Mouse (Mus musculus) liver, postnatal 0 days (tissue): Measurements from ENCODE around the gene Fut1. TPM values are rescaled to one million over a fixed set of nuclear protein-coding genes. Genes with fewer than 3 reads are reported as not detected.

Experiments
- ATAC-seq: fragments of 200-750 bp; cut with Nextera tagmentation; 2 replicates; pipeline ENCODE4 v1.8.0; 2017; ENCODE audit warnings: mild to moderate bottlenecking, moderate library complexity
- DNase-seq: peaks from one replicate; pipeline ENCODE4 v3.0.0-alpha.2; 2016
- H3K27ac ChIP-seq: fragments of 300-500 bp; sonication (generic); 2 replicates; pipeline ENCODE4 v1.5.1; 2014; ENCODE audit warnings: antibody characterized with exemption, moderate library complexity, mild to moderate bottlenecking, low read depth
- H3K27me3 ChIP-seq: fragments of 300-500 bp; sonication (generic); 2 replicates; pipeline ENCODE4 v1.6.1; 2014; ENCODE audit warnings: low read length, control low read depth, mixed read lengths; ENCODE audit not compliant: insufficient read depth
- H3K36me3 ChIP-seq: fragments of 300-500 bp; sonication (generic); replicated peaks from 2 replicates; pipeline ENCODE4 v1.6.1; 2014; ENCODE audit warnings: mild to moderate bottlenecking, control low read depth, low read length, moderate library complexity, mixed read lengths; ENCODE audit not compliant: insufficient read depth
- H3K4me1 ChIP-seq: fragments of 300-500 bp; sonication (generic); 2 replicates; pipeline ENCODE4 v1.6.1; 2014; ENCODE audit warnings: antibody characterized with exemption, mild to moderate bottlenecking, control low read depth; ENCODE audit not compliant: insufficient read depth
- H3K4me2 ChIP-seq: fragments of 300-500 bp; sonication (generic); 2 replicates; pipeline ENCODE4 v1.6.1; 2014; ENCODE audit warnings: low read depth, mild to moderate bottlenecking, low read length, moderate library complexity, mixed read lengths
- H3K4me3 ChIP-seq: fragments of 300-500 bp; sonication (generic); 2 replicates; pipeline ENCODE4 v1.5.1; 2014; ENCODE audit warnings: low read depth, low read length
- H3K9ac ChIP-seq: fragments of 300-500 bp; sonication (generic); replicated peaks from 2 replicates; pipeline ENCODE4 v1.6.1; 2014; ENCODE audit warnings: mild to moderate bottlenecking, moderate library complexity
- H3K9me3 ChIP-seq: fragments of 300-500 bp; sonication (generic); 2 replicates; pipeline ENCODE4 v1.6.1; 2016; ENCODE audit warnings: mild to moderate bottlenecking, control low read depth, low read length, mixed read lengths
- CTCF ChIP-seq: sonication (generic); IDR thresholded peaks from 2 replicates; pipeline ENCODE4 v1.5.1; 2016; ENCODE audit warnings: antibody characterized with exemption, low read depth
- EP300 ChIP-seq: IDR thresholded peaks from 2 replicates; pipeline ENCODE4 v1.6.1; 2016; ENCODE audit warnings: antibody characterized with exemption, low read depth, mild to moderate bottlenecking
- WGBS: fragments of 180-500 bp; shearing (Covaris S2); extraction: QIAGEN DNeasy Blood & Tissue Kit; methylation state at CpG from one replicate; pipeline ENCODE4 v1.1.7; 2014; ENCODE audit not compliant: insufficient replicate concordance; 5-methylcytosine and 5-hydroxymethylcytosine counted together
- polyA plus RNA-seq: library from polyadenylated mRNA; unstranded; fragments of >200 nt; fragmentation: Nextera tagmentation; extraction: Ambion mirVana; gene quantifications from 2 replicates; pipeline ENCODE4 v1.2.1, GENCODE M21; 2015

Fut1 gene
- polyA plus RNA-seq, 1 experiment from 2014 or later: 0.56 TPM

DNA sequence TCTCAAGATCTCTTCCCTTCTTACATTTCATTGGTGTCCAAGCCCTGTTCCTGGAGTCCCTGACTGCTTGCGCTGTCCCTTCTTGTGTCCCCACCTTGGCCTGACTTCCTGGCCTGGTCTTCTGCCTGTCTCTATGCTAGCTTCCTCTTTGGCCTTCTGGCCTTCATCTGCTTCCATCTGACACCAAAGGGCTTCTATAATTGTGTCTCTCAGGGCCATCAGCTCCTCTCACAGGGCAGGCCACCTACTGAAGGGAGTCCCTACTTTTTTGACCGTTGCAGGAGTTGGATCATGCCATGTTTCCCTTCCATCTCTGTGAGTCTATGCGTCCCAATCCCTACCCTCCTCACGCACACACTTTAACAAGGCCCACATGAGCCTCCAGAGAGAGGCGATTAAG is 27.2 kb upstream of the Fut1 start:
- no peak for TF ChIP-seq EP300
- 0 out of 2 replicates have a peak, but pooled peaks have one; percentile 1 for TF ChIP-seq CTCF
- H3K4me2 ChIP-seq: no peak overlapping the region
- WGBS: 86% methylated on average over 5 of the region's 5 CpGs
- H3K9me3 ChIP-seq: no peaks in the 10 kb centered on the region
- DNase-seq: no peak
- peak overlapping the region; percentile 30 for H3K27ac ChIP-seq
- H3K4me3 ChIP-seq: no peak overlapping the region
- 0 out of 2 replicates have a peak, but pooled peaks cover 6% of the 10 kb centered on the region for H3K4me1 ChIP-seq
- H3K36me3 ChIP-seq: peaks cover 21% of the 10 kb centered on the region
- H3K27me3 ChIP-seq: no peaks in the 10 kb centered on the region
- no peak for ATAC-seq
- no peak overlapping the region for H3K9ac ChIP-seq

DNA sequence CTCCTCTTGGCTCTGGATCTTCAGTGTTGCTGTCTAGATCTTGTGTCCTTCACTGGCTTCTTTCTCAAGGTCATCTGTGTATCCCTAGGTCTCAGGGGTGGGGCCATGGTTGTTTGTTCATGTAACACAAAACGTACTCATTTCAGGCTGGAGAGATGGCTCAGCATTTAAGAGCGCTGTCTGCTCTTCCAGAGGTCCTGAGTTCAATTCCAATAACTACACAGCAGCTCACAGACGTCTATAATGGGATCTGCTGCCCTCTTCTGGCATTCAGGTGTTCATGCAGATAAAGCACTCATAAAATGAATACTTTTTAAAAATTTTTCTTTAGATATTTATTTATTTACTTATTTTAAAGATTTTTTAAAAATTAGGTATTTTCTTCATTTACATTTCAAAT is 26.2 kb upstream of the Fut1 start:
- H3K36me3 ChIP-seq: peaks cover 12% of the 10 kb centered on the region
- no peak for ATAC-seq
- H3K4me1 ChIP-seq: 0 out of 2 replicates have a peak, but pooled peaks cover 6% of the 10 kb centered on the region
- peak; percentile 49 for TF ChIP-seq CTCF
- no peak for TF ChIP-seq EP300
- WGBS: 54% methylated on average over 3 of the region's 3 CpGs
- no peak for DNase-seq
- no peak overlapping the region for H3K4me3 ChIP-seq
- H3K9ac ChIP-seq: no peak overlapping the region
- H3K27ac ChIP-seq: no peak overlapping the region
- H3K27me3 ChIP-seq: no peaks in the 10 kb centered on the region
- H3K4me2 ChIP-seq: no peak overlapping the region
- H3K9me3 ChIP-seq: no peaks in the 10 kb centered on the region

GRCm38 (mm10) chr7:45591880-45592279 is 25.2 kb upstream of the Fut1 start:
- Histone ChIP-seq H3K36me3 (peaks cover 5% of the 10 kb centered on the region; the same call in 1 of the 2 replicates), H3K9me3 (no peaks in the 10 kb centered on the region), H3K9ac (no peak overlapping the region), H3K27me3 (no peaks in the 10 kb centered on the region), H3K4me3 (no peak overlapping the region), H3K27ac (no peak overlapping the region), H3K4me1 (0 out of 2 replicates have a peak, but pooled peaks cover 6% of the 10 kb centered on the region), H3K4me2 (no peak overlapping the region)
- no peak for TF ChIP-seq EP300
- TF ChIP-seq CTCF: no peak
- no peak for DNase-seq
- no peak for ATAC-seq
- 59% methylated on average over 7 of the region's 7 CpGs for WGBS

- DNase-seq: peak; percentile 79
- peak; percentile 11; the same call in 1 of the 2 replicates for ATAC-seq
- H3K36me3 ChIP-seq: no peaks in the 10 kb centered on the region
- no peak overlapping the region for H3K27ac ChIP-seq
- no peak overlapping the region for H3K4me2 ChIP-seq
- peaks cover 9% of the 10 kb centered on the region; the same call in 1 of the 2 replicates for H3K4me1 ChIP-seq
- H3K9me3 ChIP-seq: no peaks in the 10 kb centered on the region
- no peak overlapping the region for H3K4me3 ChIP-seq
- H3K9ac ChIP-seq: no peak overlapping the region
- H3K27me3 ChIP-seq: no peaks in the 10 kb centered on the region
- WGBS: 20% methylated on average over 10 of the region's 10 CpGs
- TF ChIP-seq CTCF: peak; percentile 95
- TF ChIP-seq EP300: no peak
These were observed 23.8 kb upstream of the Fut1 start for GRCm38 (mm10) chr7:45593118-45593815.

GRCm38 (mm10) chr7:45595176-45595575 is 21.9 kb upstream of the Fut1 start:
- no peak overlapping the region for H3K9ac ChIP-seq
- H3K27ac ChIP-seq: no peak overlapping the region
- no peak overlapping the region for H3K4me2 ChIP-seq
- H3K4me3 ChIP-seq: no peak overlapping the region
- H3K9me3 ChIP-seq: no peaks in the 10 kb centered on the region
- no peaks in the 10 kb centered on the region for H3K27me3 ChIP-seq
- no peak for ATAC-seq
- H3K36me3 ChIP-seq: no peaks in the 10 kb centered on the region
- H3K4me1 ChIP-seq: peaks cover 10% of the 10 kb centered on the region
- WGBS: 84% methylated on average over 4 of the region's 4 CpGs
- no peak for DNase-seq
- TF ChIP-seq EP300 (no peak), CTCF (no peak)

- no peaks in the 10 kb centered on the region for H3K9me3 ChIP-seq
- H3K4me2 ChIP-seq: no peak overlapping the region
- no peaks in the 10 kb centered on the region for H3K27me3 ChIP-seq
- ATAC-seq (no peak), DNase-seq (no peak)
- no peak overlapping the region for H3K27ac ChIP-seq
- no peak for TF ChIP-seq EP300
- TF ChIP-seq CTCF: no peak
- no peak overlapping the region for H3K4me3 ChIP-seq
- H3K36me3 ChIP-seq: no peaks in the 10 kb centered on the region
- 57% methylated on average over 1 of the region's 1 CpGs for WGBS
- H3K9ac ChIP-seq: no peak overlapping the region
- peaks cover 10% of the 10 kb centered on the region for H3K4me1 ChIP-seq
These were observed 21.0 kb upstream of the Fut1 start for GRCm38 (mm10) chr7:45596107-45596506.
